Mouse (Mus musculus): Measurements from ENCODE around the gene Cep112.

- TF ChIP-seq CTCF (IDR thresholded peaks at IDR 0.05; ENCODE audit: borderline replicate concordance, control insufficient read depth, extremely low read depth, insufficient read depth, low read length, poor library complexity) = no peak
- no peak for TF ChIP-seq POLR2A (IDR thresholded peaks at IDR 0.05; ENCODE audit: control insufficient read depth, extremely low read depth, insufficient read depth, low read length, poor library complexity)
Observed at GRCm38 (mm10) chr11:108605301-108605700, 180.3 kb downstream of the Cep112 start.
